Mouse (Mus musculus) heart, postnatal 36 days (tissue): Measurements from ENCODE around the gene Il31ra. TPM values are rescaled to one million over a fixed set of nuclear protein-coding genes. Genes with fewer than 3 reads are reported as not detected.

Source experiments
- DNase-seq, 2 experiments: peaks; one replicate each; pipeline ENCODE4 v3.0.0; 2021 to 2022
- intact Hi-C: fragments of 180-260 bp; cut with DNase I; formaldehyde crosslinking; loops from one replicate; pipeline ENCODE4 v1.15.1; 2025
- total RNA-seq, 2 experiments: library from RNA; stranded (reverse); gene quantifications; 2 replicates each; pipeline ENCODE4 v1.2.3; 2021

Gene Il31ra
- total RNA-seq, 2 experiments from 2014 or later: not detected

DNA sequence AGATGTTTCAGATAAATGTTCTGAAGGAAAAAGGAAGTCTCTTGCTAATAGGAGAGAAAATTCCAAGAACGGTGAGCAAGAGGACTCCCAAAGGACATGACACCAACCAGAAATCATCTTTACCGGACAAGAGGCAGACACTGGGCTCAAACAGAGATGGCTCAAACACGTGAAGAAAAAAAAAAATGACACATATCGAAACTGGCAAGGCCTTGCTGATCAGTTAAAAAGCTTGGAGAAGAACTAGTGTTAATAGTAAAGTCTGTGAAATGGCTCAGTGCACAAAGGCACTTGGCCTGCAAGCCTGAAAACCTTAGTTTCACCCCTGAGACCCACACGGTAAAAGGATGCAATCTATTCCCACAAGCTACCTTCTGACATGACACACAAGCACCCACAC is 23.4 kb downstream of the Il31ra start:
- intact Hi-C loops: no loop called here
- no peak for DNase-seq

DNA sequence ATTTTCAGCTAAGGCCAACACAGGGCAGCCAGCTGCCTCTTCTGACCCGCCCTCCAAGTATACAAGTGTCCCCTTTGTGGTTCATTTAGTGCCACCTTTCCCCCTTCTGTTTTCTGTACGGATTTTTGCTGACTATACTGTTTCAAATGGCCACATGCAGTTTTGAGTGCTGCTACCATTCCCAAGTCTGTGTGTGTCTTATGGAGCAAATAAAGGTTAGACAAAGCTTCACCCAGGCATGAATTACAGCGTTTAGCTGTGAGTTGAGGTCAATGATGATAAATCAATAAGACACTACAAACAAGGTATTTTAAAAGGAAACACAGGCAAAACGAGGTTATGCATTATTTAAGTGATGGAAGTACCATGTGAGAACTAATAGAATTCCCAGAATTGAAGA is 24.6 kb downstream of the Il31ra start:
- DNase-seq: no peak
- intact Hi-C loops: no loop called here

DNA sequence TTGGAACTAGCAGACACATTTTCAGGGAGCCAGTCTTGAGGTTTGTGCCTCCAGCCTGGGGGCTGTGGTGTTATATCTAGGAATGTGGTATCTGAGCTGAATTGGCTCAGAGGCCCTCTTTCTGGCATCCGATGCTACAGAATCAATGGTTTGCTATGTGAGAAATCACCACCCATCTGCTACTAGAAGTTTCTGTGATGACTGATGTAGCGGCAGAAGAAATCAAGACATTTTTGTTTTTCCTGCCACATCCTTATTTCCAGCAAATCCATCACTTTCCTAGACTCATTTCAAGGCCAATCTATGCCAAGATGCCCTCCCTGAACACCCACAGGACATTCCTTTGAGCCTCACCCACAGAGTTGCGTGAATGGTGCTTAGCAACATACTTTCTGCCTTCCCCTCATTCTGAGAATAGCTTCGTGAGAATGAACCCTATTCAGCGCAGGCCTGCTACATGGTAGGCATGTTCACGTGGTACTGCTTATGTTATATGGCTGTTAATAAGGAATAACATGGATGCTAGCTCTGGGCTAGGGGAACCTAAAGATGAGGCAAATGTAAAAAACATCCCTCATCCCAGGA is 33.5 kb downstream of the Il31ra start:
- no peak for DNase-seq
- intact Hi-C loops: no loop called here

DNA sequence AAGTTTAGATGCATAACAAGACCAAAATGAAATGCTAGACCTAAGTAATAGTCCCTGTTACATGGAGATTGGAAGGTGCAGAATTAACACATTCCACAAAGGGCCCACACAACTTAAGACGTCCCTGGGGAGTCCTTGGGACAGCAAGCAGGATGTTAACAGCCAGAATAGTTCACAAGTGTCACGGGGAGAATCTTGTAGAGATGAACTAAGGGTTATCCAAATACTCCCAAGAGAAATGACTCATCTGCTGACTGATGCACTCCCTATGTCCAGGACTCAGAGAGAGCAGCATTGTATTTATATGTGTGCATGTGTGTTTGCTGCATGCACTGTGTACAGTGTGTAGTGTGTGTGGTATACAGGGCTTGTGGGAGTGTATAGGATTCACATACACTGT is 37.7 kb downstream of the Il31ra start:
- intact Hi-C loops: no loop called here

DNA sequence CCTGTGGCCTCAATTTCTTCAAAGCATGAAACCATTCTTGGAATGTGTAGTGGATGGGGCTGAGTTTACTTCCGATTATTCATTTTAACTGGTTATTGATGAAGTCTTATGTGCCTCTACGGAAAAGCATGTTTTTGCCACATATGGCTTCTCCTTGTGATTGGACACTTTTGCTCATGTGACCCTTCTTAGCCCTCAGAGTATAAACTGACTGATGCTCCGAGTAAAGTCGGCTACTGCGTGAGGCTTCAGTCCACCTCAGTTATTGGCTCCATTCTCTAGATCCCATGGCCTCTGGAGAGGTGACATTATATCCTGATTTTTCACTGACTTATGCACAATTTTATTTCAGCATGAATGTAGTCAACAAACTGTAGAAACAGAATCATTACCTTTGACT is 40.9 kb downstream of the Il31ra start:
- no peak for DNase-seq
- intact Hi-C loops: no loop called here

More for the DNA sequence above, 37.7 kb downstream of the Il31ra start:
- DNase-seq: no peak

DNA sequence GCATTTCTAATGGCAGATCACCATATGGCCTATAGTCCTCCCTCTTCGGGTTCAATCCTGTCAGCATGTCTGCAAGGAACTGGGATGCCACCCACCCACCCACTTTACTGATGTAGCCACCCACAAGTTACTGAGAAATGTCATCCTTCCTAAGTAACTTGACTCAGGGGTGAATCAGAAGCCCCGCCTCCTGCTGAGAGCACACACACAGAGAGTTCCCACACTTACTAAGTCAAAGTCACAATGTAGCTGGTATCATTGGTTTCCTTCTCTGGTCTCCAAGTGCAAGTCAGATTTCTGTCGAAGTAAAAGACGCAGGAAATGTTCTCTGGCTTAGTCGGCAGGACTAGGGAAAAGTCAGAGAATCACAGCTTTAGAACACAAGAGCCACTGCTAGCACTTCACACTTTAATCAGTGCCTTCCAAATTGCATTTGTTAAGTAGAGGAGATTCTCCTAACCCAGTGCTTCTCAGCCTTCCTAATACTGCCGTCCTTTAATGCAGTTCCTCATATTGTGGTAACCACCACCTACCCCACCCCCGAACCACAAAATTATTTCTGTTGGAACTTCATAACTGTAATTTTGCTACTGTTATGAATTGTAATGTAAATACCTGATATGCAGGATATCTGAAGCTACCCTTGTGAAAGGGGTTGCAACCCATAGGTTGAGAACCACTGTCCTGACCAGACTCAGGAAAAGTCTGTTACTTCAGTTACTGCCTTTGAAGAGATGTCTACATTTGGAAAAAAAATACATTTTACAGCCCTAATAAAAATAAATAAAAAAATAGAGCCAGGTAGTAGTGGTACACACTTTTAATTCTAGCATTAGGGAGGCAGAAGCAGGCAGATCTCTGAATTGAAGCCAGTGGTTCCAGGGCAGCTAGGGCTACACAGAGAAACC is 42.3 kb downstream of the Il31ra start:
- DNase-seq: no peak
- intact Hi-C loops: no loop called here

DNA sequence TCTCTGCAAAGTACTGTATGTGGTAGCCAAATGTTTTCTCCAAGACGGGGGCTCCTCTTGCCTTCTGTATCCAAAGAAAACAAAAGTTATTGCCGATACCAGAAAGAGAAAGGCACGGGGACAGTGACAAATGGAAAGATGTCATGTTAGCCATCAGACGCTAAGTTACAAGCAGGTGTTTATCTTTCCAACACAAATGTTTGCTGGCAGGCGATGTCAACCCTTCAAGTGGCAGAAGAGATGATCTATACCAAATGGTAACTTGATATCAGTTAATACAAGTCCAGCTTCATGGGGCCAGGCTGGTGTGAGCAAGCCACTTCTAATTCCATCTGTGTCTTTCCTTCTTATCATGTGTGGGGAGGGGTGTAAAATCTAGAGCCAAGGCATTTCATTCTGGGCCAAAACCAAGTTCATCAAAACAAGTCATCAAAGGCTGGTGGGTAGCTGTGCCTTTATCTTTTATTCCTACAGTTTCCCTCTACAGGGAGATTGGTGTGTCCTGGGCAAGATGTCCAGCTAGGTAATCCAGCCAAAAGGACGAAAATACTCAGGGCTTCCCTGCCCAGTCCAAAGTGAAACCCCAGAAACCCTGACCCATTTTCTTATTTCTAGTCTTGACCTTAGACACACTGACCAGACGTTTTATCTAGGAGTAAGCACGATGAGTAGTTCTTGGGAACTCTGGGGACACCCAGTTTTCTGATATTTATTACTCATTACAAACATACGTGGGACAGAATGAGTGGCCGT is 52.8 kb downstream of the Il31ra start:
- DNase-seq: no peak
- intact Hi-C loops: no loop called here

DNA sequence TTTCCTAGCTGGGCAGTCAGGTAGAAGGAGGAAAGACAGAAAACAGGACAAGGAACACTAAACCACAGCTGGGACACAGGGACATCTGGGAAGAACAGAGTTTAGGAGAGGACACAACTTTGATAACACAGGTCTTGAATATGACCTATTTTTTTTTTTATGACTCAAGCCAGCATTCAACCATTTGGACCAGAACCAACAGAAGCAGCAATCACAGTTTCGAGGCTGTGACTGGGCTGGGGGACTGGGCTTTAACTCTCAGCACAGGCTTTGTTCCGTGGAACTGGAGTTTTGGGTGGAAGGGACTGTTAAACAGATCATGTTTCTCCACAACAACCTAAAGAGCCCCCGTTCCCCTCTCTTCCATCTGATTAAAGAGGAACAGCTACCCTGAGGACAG is 53.5 kb downstream of the Il31ra start:
- intact Hi-C loops: no loop called here
- DNase-seq: no peak

DNA sequence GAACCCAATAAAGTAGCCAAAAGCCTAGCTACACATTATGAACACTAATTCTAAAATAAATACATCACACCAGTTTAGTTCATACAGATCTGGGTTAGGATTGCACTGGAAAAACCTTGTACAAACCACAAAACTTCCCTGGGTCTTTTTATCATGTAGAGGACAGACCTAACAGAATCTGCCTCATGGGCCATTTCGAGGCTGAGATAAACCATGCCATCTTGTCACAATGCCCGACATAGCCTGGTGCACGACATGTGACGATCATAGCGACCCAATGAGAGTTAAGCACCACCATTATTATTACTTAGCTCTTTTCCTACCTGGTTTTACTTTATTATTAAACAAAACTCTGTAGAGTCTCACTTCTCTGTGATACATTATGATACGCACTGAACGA is 57.1 kb downstream of the Il31ra start:
- intact Hi-C loops: no loop called here
- DNase-seq: no peak

DNA sequence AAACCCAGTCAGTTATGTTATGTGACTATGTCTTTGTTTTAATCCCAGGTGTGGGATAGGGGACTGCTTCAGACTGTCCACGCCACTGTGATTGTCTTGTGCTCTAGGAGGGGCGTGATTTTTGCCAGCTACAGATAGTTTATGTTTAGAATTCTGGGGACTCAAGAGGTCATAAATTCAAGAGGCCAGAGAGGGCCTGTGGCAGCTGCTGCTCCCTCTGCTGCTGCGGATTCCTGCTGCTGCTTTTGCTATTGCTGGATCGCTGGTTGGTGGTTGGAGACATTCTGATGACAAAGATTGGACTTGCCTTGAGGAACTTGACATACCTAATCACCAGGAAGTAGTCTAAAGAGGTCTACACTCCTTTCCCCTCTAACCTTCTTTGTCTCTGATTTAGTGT is 57.5 kb downstream of the Il31ra start:
- intact Hi-C loops: no loop called here
- no peak for DNase-seq

DNA sequence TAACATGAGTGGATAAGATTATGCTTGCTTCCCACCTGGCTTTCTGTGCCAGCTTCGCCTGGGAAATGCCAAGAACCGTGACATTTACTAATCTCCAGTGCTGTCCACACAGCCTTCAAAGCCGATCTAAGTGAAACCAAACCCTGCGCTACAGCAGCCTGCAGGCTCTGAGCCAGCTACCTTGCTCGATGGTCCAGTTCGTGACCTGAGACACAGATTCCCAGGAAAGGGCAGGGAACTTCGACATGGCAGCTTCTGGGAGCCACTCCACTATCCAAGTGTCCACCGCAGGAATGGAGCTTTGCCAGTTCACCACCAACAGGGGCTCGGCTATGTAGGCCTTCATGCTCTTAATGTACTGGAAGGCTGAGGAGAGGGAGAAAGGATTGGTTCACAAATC is 60.6 kb downstream of the Il31ra start:
- no peak for DNase-seq
- intact Hi-C loops: no loop called here

DNA sequence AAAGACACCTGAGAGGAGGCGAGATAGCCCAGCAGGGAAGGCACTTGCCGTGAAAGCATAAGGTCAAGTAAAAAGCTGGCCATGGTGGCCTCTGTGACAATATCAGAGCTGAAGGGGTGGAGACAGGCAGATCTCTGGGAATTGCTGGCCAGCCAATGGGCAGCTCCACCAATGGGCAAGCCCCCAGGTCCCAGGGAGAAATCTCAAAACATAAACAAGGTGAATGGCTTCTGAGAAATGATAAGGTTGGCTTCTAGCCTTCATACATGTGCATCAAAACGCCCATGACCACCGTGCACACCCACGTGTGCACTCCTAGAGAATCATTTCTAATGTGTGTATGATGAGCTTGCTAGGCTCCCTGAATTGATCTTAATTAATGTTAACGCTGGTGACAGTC is 61.9 kb downstream of the Il31ra start:
- intact Hi-C loops: no loop called here
- DNase-seq: no peak

DNA sequence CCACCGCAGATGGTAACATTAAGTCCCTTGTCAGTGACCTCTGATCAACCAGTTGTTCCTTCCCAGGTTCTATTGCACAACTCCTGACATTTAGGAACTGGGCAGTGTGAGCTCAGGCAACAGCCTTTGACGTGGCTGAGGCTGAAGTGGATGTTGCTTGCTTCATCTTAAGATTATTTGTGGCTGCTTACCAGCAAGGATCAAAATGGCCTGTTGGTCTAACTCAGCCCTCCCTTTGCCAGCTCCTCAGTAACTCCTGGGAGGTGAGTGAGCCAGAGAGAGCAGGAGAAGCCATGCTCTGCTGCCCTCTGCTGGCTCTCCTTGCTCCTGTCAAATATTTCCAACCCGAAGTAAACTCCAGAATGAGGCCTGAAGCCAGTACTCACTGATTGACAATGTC is 64.3 kb downstream of the Il31ra start:
- DNase-seq: peak; percentile 71 to 82
- intact Hi-C loops: loop anchor here (1.0 kb wide), 2 partner anchors 222 to 258 kb away; no protein-coding TSS in a partner anchor

DNA sequence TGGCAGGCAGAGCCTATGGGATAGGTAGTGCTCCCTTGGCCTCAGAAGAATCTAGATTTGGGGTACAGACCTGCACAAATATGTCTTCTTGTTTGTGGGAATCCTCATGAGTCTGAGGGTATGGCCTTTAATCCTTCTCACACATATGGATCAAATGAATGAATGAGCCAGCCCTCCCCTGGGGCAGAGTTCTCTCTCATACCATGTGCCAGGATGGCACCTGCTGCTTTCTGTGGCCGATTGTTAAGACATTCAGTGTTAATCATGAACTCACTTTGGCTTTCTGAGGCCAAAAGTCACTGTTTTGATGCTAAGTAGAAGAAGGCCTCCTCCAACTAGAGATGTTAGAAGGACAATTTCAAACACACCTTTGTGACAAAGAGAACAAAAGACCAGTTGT is 67.0 kb downstream of the Il31ra start:
- DNase-seq: no peak
- intact Hi-C loops: no loop called here

DNA sequence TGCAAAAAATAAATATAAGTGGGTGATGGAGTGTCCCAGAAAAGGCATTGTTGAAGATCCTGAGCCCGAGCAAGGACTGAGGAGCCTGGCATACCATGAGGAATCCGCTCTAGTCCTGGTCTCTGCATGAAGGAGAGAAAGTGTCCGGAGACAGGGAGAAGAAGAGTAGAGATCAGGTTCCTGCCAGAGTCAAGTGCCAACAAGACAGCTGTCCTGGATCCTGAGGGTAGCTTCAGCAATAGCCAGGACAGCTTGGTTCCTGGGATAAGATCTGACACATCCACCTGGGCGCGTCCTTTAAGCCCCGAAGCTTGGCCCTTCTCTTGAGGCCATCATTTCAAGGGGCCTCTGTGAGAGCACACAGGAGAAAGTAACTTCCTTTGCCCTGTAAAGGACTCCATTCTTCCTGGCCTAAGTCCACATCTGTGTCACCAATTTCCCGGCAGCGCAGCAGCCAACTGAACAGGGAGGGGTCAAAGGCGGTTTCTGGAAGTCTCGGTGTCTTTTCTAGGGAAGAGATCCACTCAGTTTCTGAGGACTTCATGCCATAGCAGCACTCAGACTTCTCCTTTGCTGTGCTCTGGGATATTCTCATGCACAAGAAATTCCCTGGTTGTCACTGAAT is 70.7 kb downstream of the Il31ra start:
- intact Hi-C loops: no loop called here
- no peak for DNase-seq

DNA sequence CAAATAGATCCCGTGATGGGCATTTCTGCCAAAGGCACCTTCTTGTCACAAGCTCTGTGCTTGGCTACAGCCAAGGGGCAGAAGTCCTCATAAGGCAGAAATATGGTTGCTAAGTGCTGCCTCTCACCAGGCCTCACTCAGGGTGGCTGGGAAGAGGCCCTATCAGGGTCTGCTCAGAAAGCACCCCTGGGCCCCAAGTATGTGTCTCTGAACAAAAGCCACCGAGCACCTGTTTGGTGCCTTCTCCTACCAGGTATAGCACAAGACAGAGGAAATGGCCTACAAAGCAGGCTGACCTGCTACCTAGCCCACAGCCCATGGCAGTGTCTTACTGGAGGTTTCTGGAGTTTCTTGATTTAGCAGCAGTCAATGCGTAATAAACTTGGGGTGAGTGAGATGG is 71.3 kb downstream of the Il31ra start:
- DNase-seq: no peak
- intact Hi-C loops: no loop called here

DNA sequence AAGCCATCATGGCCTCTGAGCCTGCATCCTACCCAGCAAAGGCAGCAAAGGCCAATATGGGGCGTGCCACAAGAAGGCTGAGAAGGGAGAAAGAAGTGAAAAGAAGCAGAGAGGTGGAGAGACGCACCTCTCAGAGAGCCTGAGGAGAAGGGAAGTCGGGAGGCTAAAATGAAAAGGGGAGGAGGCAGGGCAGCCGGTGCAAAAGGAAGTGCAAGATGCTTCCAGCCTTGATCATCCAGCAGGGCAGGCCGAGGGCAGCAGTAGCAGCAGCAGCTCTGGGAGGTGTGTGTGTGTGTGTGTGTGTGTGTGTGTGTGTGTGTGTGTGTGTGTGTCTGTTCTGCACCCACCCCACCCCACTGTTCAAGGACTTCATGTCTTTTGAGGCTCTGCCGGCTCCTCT is 71.9 kb downstream of the Il31ra start:
- intact Hi-C loops: no loop called here
- no peak for DNase-seq

DNA sequence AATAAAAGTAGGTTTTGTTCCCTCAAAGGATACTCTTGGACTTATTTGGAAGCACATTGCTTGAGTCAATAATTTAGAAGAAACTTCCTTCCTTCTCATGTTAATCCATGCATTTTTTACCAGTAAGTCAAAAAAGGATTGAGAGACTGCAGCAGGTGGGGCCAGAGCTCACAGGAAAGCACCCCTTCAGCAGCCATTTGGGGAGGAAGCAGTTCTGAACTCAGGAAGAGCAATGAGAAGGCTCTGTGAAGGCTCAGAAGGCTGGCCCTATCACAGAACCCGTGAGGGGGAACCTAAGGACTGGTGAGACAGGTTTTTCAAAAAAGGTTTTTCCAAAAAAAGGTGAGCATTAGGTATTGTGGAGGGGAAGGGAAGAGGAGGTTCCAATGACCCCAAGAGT is 79.6 kb downstream of the Il31ra start:
- intact Hi-C loops: no loop called here
- DNase-seq: no peak

DNA sequence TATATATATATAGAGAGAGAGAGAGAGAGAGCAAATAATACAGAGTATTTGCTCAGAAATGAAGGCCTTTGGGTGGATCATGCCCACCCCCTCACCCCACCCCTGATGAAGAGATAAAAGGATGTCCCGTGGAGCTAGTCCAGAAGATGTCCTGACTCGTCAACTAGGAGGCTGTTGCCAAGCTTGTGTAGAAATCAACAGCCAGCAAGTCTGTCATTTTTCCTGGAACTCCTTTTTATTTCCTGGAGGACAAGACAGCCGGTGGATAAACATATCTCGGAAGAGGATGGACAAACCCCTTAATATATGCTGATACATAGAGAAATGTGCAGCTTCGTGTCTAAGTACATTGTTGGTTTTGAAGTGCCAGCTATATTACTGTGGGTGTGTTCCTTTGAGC is 81.3 kb downstream of the Il31ra start:
- no peak for DNase-seq
- intact Hi-C loops: no loop called here

DNA sequence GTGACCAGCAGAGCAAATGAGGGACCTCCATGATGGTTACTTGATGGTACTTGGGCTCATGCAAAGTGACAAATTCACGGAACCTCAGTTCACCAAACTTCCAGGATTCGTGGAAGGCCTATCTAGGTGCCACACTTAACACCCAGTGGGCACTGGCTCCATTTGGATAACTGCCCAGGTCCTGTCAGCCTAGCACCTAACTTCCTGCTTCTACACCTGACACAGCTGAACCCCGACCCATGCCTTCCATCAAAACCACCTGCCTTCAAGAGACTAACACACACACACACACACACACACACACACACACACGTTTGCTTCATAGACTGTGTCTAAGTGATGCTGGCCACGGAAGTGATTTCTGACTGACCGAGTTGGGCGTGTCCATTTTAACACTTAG is 82.3 kb downstream of the Il31ra start:
- intact Hi-C loops: no loop called here
- no peak for DNase-seq

DNA sequence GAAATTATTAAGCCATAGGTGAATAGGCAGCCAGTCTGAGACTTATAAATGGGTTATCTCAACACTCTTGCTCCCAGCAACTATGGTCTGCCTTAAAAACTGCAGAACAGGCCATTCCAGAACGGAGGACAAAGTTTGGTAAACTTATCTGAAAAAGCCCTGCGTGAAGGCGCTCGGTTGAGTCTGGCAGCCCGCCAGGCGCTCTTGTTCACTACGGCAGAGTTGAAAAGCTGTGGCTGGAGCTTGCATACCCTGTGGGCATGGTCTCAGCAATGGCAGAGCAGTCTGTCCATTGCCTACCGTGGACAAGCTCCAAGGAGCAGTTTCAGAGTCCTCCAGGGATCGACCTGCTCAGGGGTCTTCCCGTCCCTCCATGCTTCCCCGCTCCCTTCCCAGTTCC is 82.9 kb downstream of the Il31ra start:
- intact Hi-C loops: no loop called here
- peak; percentile 15 to 28 for DNase-seq
